Mouse (Mus musculus): ENCODE results near the gene Gramd4. TPM values are rescaled to one million over a fixed set of nuclear protein-coding genes. Genes with fewer than 3 reads are reported as not detected.

Gramd4 gene
- total and polyA plus RNA-seq, 3 experiments: 25.3 to 31.5 (median 27.6) TPM

DNA sequence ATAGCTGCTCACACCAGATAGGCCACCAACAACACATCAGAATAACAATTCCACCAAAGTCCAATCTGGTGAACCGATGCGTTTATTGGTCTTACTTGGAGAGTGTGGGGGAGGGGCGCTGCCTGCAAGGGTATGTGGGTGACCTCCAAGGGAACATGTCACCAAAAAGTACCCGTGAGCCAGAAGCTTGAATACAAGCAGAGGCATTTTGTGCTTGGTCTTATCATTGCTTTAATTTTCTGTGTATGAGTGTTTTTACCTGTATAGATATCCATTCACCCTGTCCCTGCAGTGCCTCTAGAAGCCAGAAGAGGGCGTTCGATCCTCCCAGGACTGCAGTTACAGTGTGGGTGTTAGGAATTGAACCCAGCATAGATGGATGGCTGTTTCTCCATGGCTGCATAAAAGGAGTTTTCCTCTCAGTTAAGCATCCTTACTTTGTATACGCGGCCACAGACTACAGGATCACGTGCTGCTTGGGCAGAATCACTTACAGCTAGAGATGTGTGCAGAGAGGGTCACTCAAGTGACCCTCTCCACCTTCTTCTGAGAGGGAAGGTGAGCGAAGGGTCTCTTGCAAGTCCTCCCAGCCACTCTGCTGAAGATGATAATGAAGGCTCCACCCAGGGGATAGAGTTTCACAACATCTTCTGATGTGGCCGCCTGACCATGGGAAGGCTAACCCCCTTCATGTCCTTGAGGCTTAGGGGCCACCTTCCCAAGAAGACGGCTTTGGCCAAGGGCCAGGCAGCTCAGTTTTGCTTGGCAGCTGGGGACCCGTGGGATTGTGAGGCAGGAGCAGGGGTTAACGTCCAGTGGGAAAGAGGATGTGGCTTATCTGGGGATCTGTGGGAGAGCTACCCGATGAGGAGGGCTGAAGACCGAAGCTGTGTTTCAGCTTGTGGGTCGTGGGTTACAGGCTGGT lies 28.1 kb downstream of the Gramd4 start:
- no peaks in the 10 kb centered on the region for H3K27me3 ChIP-seq (ENCODE audit: control insufficient read depth, insufficient read depth, low read length)
- H3K36me3 ChIP-seq (ENCODE audit: control insufficient read depth, insufficient read depth, low read length): no peaks in the 10 kb centered on the region; the same call in 1 of the 2 replicates
- DNase-seq: peak; percentile 63 to 71
- 22% methylated on average over 17 of the region's 17 CpGs for WGBS
- no peak overlapping the region for H3K4me3 ChIP-seq
- intact Hi-C loops (cut with DNase I): no loop called here
- H3K4me1 ChIP-seq (ENCODE audit: control insufficient read depth, insufficient read depth, low read length): peaks cover 47% of the 10 kb centered on the region
- H3K9ac ChIP-seq (ENCODE audit: low read depth, low read length): no peak overlapping the region
- H3K27ac ChIP-seq: peak overlapping the region; percentile 69
- TF ChIP-seq POLR2A (IDR thresholded peaks at IDR 0.05; ENCODE audit: insufficient read depth, low read depth, low read length) (no peak), EP300 (IDR thresholded peaks at IDR 0.05; ENCODE audit: insufficient read depth, low read depth, low read length) (no peak), CTCF (IDR thresholded peaks at IDR 0.05) (peak; percentile 72)
- no peaks in the 10 kb centered on the region; the same call in 1 of the 2 replicates for H3K79me2 ChIP-seq (replicated peaks; ENCODE audit: control insufficient read depth, insufficient read depth, low read length)

DNA sequence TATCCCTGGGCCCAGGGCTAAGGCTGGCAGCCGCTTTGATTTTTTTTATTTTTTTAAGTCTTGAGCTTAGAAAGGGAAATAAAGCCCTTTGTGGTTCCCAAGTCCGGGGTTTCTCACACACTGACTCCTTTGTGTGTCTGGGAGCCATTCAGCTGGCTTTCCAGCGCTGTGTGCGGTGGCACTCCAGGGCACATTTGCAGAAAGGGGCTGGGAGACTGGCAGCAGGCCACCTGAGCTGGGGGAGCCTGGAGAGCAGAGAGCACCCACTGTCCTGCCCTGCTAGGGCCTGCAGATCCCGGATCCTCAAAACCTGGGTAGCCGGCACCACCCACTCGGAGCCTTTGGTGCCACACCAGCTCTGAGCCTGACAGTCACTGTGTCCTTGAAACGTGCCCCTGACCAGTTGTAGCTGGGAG lies 28.8 kb downstream of the Gramd4 start:
- H3K79me2 ChIP-seq (replicated peaks; ENCODE audit: control insufficient read depth, insufficient read depth, low read length): no peaks in the 10 kb centered on the region; the same call in 1 of the 2 replicates
- peak overlapping the region; percentile 69 for H3K27ac ChIP-seq
- no peaks in the 10 kb centered on the region for H3K27me3 ChIP-seq (ENCODE audit: control insufficient read depth, insufficient read depth, low read length)
- H3K4me3 ChIP-seq: no peak overlapping the region
- peak in 1 of 2 experiments; percentile 51 for DNase-seq
- H3K36me3 ChIP-seq (ENCODE audit: control insufficient read depth, insufficient read depth, low read length): no peaks in the 10 kb centered on the region; the same call in 1 of the 2 replicates
- intact Hi-C loops (cut with DNase I): no loop called here
- H3K9ac ChIP-seq (ENCODE audit: low read depth, low read length): no peak overlapping the region
- TF ChIP-seq EP300 (IDR thresholded peaks at IDR 0.05; ENCODE audit: insufficient read depth, low read depth, low read length) (no peak), CTCF (IDR thresholded peaks at IDR 0.05) (no peak), POLR2A (IDR thresholded peaks at IDR 0.05; ENCODE audit: insufficient read depth, low read depth, low read length) (no peak)
- 32% methylated on average over 8 of the region's 8 CpGs for WGBS
- peaks cover 50% of the 10 kb centered on the region for H3K4me1 ChIP-seq (ENCODE audit: control insufficient read depth, insufficient read depth, low read length)

DNA sequence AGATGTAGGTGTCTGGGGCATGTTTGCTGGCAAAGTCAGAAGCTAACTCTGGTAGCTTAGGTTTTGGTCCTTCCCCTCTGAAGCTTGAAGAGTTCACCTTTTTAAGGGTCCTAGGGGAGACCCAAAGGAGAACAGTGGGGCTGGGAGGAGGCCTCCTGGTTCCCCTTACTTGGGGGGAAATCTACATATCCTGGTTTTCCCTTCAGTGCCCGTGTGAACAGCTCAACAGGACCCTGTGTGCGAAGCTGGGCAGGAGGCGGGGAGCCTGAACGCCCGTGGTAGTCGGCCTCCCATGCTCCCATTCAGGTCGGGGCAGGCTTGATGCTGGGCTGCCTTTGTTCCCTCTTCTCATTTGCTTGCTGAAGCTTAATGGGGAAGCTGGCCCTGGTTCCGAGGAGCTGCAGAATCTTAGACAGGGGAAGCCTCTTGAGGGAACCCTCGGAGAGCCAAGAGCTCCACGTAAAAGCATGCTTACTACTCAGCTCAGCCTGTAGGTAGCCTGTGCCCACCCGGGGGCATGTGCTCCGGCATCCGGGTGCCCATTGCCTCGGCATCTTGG lies 30.2 kb downstream of the Gramd4 start:
- Histone ChIP-seq H3K36me3 (ENCODE audit: control insufficient read depth, insufficient read depth, low read length) (peaks cover 4% of the 10 kb centered on the region), H3K27ac (no peak overlapping the region; the same call in 1 of the 2 replicates), H3K4me3 (no peak overlapping the region), H3K9ac (ENCODE audit: low read depth, low read length) (no peak overlapping the region), H3K79me2 (replicated peaks; ENCODE audit: control insufficient read depth, insufficient read depth, low read length) (no peaks in the 10 kb centered on the region; the same call in 1 of the 2 replicates), H3K4me1 (ENCODE audit: control insufficient read depth, insufficient read depth, low read length) (peaks cover 57% of the 10 kb centered on the region), H3K27me3 (ENCODE audit: control insufficient read depth, insufficient read depth, low read length) (no peaks in the 10 kb centered on the region)
- WGBS: 42% methylated on average over 14 of the region's 14 CpGs
- intact Hi-C loops (cut with DNase I): no loop called here
- DNase-seq: no peak
- TF ChIP-seq POLR2A (IDR thresholded peaks at IDR 0.05; ENCODE audit: insufficient read depth, low read depth, low read length): no peak
- no peak for TF ChIP-seq EP300 (IDR thresholded peaks at IDR 0.05; ENCODE audit: insufficient read depth, low read depth, low read length)
- no peak for TF ChIP-seq CTCF (IDR thresholded peaks at IDR 0.05)

DNA sequence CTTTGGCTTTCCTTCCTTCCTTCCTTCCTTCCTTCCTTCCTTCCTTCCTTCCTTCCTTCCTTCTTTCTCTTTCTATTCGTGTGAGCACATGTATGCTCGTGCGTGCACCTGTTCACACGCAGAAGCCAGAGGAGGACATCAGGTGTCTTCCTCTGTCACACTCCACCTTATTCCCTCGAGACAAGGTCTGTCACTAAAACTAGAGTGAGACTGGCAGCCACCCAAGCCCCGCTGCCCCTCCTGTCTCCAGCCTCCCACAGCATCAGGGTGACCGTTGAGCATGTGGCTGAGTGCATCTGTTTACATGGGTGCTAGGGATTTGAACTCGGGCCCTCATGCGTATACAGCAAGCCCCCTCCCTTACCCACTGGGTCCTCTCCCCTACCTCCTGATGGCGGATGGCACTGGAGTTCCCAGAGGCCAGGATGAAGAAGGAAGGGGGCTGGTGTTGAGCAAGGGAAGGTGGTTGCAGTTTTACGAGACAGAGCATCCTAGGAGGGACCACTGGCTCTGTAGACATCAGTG lies 30.8 kb downstream of the Gramd4 start:
- Histone ChIP-seq H3K27me3 (ENCODE audit: control insufficient read depth, insufficient read depth, low read length) (no peaks in the 10 kb centered on the region), H3K4me3 (no peak overlapping the region), H3K9ac (ENCODE audit: low read depth, low read length) (no peak overlapping the region), H3K36me3 (ENCODE audit: control insufficient read depth, insufficient read depth, low read length) (peaks cover 4% of the 10 kb centered on the region), H3K4me1 (ENCODE audit: control insufficient read depth, insufficient read depth, low read length) (peaks cover 54% of the 10 kb centered on the region), H3K79me2 (replicated peaks; ENCODE audit: control insufficient read depth, insufficient read depth, low read length) (no peaks in the 10 kb centered on the region; the same call in 1 of the 2 replicates), H3K27ac (no peak overlapping the region; the same call in 1 of the 2 replicates)
- no peak for TF ChIP-seq EP300 (IDR thresholded peaks at IDR 0.05; ENCODE audit: insufficient read depth, low read depth, low read length)
- DNase-seq: no peak
- intact Hi-C loops (cut with DNase I): no loop called here
- WGBS: 55% methylated on average over 11 of the region's 11 CpGs

DNA sequence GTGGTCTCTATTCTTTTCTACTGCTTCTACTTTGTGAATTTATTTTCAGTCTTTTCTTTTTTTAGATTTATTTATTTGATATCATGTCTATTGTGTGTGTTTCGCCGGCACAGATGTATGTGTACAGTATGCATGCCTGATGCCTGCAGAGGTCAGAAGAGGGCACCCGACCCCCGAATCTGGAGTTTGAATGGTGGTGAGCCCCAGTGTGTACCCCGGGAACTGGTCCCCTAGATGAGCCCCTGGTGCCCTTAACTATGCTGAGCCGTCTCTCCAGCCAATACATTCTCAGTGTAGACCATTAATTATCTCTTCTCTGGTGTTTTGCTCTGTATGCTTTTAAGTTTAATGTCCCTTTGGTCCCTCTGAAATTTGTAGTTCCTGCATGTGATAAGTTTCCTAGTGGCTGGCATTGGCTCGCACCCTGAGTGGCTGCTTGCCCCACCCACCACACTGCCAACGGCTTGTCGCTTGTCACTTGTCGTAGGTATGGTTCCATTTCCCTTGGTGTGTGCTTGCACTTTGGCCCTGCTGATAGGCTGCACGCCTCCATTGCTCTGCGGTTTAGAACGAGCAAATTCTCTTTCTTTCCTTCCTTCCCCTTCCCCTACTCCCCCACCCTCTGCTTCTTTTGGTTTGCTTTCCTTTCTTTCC lies 31.7 kb downstream of the Gramd4 start:
- 45% methylated on average over 13 of the region's 13 CpGs for WGBS
- Histone ChIP-seq H3K79me2 (replicated peaks; ENCODE audit: control insufficient read depth, insufficient read depth, low read length) (no peaks in the 10 kb centered on the region), H3K27ac (peak overlapping the region; percentile 71), H3K27me3 (ENCODE audit: control insufficient read depth, insufficient read depth, low read length) (no peaks in the 10 kb centered on the region), H3K36me3 (ENCODE audit: control insufficient read depth, insufficient read depth, low read length) (peaks cover 4% of the 10 kb centered on the region), H3K4me1 (ENCODE audit: control insufficient read depth, insufficient read depth, low read length) (peaks cover 51% of the 10 kb centered on the region), H3K4me3 (no peak overlapping the region), H3K9ac (ENCODE audit: low read depth, low read length) (peak overlapping the region; percentile 39)
- DNase-seq: no peak
- intact Hi-C loops (cut with DNase I): no loop called here
- TF ChIP-seq CTCF (IDR thresholded peaks at IDR 0.05) (no peak), EP300 (IDR thresholded peaks at IDR 0.05; ENCODE audit: insufficient read depth, low read depth, low read length) (no peak), POLR2A (IDR thresholded peaks at IDR 0.05; ENCODE audit: insufficient read depth, low read depth, low read length) (no peak)
